Mouse (Mus musculus) activated CD4-positive, CD25-positive, alpha-beta regulatory T cell, adult 4 months (primary cell): Measurements from ENCODE around the gene Cdiptos. TPM values are rescaled to one million over a fixed set of nuclear protein-coding genes. Genes with fewer than 3 reads are reported as not detected.

ENCODE experiments used
- ATAC-seq: one replicate; pipeline ENCODE4 v1.8.0; 2017
- polyA plus RNA-seq, 2 experiments: library from polyadenylated mRNA; unstranded; fragments of 100-300 nt; shearing (Covaris generic); gene quantifications; one replicate each; pipeline ENCODE4 v1.2.1; 2017

Cdiptos gene
- 1 to 10 TPM in 1 of 2 experiments, under 1 TPM in 1; 0.37 to 1.5 TPM for polyA plus RNA-seq

DNA sequence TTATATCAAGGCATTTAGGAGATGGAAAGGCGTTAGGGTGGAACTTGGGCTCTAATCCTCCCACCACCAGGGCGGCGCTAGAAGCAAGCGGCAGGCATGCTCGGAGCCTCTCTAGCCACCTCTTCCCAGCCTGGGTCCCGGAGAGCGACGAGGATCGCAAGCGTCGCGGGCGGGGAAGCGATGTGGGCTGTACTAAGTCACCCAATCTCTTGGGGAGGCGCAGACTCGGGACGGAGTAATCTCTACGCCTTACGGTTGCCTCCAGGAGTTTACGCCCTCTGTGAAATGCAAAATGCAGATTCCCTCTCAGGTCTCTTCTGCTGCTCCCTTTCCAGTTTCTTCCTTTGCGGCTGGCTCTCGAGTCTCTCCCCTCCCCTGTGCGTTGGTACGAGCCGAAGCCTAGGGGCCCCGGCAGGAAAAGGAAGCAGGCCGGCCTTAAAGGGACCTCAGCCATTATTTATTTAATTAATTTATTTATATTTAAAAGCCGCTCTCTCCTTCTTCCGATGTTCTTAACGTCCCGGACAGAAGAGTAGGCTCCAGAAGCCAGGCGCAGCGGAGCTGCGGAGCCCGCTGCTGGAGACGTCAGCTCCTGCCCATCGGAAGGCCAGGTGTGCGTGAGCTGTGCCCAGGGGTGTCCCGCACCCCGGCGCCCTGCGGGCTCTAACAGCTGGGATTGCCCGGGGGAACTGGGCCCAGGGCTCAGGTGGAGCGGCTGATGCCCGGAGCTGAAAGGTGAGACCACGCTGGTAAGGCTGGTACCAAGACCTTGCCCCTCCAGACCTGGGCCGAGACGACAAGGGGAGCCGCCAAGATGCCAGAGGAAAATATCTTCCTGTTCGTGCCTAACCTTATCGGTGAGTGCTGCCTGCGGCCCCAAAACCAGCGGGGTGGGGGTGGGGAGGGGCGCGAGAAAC, at the start of gene Cdiptos:
Cdiptos (minus strand) TSS at position 149 of the 917 bp plus-strand sequence.
- peak; percentile 98 for ATAC-seq

DNA sequence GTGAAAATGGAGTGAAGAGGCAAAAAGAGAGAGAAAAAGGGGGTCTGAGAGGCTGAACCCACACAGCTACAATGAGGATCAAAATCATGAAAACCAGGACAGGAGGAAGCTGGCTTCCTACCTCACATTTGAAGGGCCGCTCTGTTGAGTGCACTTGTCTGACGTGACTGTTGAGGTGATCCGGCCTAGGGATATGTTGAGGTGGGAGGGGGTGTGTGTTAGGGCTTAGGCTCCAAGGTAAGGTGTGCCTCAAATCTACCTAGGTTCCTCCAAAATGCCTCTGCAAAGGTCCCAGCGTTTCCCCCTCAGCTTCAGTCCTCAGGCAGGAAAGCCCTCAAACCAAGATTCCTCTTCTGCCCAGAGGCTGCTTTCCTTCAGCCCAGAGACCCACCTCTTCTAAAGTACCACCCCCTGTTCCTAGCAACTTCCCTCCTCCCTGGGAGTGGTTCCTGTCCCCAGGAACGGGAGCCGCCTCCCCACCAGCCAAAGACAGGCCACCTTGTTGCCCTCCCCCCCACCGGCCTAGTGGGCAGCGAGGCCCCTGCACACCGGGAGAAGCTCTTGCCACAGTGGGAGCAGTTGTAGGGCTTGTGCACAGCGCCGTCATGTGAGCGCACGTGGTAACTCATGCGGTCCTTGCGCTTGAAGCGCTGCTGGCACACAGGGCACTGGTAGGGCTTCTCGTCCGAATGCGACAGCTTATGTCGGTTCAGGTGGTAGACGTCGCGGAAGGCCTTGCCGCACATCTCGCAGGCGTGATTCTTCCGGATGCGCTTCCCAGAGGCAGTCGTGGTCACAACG, 49.1 kb upstream of the Cdiptos start:
- peak; percentile 19 for ATAC-seq

DNA sequence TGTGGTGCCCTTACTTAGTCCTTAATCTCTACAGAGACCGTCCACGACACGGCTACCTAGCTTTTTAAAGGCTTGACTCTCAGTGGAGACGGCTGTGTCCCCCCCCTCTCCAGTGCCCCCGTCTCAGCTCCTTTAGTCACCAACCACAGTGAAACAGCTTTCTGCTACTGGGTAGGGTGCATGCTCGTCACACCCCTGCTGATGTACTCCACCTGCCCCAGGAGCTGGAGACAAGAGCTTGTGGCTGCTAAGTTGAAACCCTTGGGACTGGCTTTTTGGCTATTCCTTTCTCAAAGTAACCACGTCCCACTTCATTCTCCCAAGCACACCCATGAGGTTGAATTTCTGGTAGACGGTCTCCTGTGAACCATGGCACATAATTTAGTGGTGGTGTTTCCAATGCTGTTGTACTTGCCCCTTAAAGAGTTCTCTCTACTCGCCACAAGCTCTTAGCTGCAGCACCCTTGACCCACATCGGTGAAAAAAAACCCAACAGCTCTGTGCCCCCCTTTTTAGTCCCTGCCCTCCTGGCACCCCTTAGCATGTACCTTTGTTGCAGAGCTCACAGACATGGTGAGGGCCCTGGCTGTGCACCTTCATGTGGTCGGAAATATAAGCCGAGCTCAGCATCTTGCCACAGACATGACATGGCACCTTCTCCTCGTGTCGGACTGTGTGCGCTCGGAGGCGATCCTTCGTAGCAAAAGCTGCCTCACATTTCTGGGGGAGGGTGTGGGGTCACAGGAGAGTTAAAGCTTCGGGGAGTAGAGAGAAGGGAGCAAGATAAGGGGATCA, 48.2 kb upstream of the Cdiptos start:
- ATAC-seq: peak; percentile 13

DNA sequence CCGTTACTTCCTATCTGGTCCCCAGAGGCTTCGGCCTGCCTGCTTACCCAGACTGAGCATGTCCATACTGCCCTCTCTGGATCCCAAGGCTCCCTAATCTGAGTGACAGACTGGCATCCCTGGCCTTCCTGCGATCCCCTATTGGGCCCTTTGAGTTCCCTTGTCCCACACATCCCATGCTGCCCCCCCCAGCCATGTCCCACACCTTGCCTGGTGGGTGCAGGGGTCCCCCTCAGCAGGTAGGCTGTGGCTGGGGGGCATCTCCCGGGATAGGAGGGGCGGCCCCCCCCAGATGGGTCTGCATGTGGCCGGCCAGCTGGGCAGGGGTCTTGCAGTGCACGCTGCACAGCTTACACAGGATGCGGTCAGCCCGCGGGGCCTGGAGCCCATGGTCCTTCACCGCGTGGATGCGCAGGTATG, 47.4 kb upstream of the Cdiptos start:
- no peak for ATAC-seq

DNA sequence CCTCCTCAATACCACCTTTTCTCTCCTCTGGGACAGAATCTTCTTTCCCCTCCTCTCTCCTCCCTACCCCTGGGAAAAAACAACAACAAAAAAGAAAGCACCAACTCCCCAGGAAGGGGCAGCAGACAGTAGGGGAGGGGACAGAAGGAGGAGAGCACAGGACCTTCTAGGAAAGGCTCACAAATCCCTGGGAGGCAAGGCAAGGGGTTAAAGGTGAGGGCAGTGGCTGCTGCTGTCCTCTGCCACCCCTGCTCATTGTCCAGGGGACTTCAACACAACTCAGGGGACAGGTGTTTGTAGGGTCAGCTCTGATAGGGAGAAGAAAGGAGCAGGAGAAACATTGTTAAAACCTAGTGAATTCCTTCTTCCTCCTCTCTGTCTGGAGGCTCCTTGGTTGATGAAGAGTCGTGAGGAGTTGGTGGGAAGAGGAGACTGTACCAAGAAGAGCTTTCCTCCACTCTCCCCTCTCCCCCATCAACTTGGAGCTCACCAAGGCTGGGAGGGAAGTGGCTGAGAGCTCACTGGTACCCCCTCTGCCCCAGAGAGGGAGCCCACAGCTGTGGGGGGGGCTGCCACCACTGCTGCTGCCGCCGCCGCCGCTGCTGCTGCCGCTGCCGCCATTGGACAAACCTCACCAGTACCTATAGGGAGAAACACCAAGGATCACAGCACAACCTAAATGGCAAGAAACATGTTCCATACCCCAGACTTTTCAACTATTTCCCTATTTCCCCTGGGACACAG, 46.8 kb upstream of the Cdiptos start:
- no peak for ATAC-seq

DNA sequence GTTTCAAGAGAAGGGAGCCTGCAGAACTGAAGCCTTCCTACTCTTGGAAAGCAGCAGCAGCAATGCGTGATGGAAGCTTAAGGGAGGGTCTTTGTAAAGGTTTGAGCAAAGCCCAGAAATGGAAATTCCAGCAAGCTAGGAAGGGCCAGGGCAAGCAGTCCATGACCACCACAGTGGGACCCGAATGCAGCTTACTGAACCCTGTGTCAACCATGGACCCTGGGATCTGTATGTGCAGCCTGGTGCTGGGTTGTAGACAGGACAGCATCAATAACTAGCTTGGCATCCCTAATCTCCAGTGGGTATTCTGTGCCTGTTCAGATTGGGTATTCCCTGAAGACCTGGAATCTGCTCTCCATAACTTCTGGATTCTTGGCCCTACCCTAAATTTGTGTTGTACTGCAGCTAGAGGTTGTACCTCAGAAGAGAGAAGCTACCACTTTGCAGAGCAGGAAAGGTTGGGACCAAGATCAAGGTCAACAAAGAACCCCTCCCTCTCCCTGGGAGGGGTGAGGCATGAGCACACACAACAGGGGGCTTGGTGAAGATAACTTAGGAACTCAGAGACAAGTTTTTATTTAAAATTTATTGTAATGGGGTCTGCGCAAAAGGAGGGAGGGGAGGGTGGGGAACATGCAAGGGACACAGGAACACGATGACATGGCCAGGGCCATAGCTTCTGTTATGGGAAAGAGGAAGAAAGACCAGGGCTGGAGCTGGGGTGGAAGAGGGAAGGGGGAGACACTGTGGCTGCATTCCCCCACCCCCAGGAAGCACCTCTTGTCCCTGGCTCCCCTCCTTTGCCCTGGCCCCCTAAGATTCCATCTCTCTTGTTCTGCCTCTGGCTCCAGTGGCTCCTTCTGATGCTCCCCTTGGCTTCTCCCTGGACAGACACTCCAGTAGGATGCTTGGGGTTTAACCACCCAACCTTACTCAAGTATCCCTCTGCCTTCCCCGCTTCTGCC, 45.9 kb upstream of the Cdiptos start:
- ATAC-seq: no peak

DNA sequence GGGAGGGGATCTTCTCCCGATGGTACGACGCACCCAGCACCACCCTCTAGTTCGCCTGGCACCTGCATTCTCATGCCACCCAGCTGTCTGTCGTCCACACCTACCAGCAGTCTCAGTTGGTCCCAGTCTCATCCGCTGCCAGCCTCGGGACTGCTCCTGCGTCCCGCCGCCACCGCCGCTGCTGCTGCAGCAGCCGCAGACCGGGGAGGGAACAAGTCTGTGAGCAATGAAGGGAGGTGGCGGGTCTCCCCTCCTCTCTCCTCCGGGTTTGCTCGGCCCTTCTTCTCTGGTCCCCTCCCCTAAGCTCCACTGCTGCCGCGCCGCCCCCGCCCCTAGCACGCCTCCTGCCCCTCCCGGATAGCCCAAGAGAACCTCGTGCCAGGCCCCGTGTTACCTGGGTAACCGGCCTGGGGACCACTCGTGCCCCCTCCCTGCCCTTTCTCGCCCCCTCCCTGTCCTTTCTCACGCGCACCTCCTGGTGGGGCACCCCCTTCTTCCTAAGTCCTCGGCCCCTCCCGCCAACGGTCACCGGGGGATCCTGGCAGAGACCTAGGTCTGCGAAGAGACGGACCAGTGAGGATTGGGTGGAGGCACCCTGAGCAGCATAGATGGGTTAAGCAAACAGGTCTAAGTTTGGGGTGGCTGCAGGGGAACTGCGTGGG, 45.1 kb upstream of the Cdiptos start, which contains the start of the genes Gm42742 and Prrt2:
Gm42742 (minus strand) TSS at position 197 of the 662 bp plus-strand sequence.
Prrt2 (minus strand) TSS at position 311 of the 662 bp plus-strand sequence.
- peak; percentile 24 for ATAC-seq

DNA sequence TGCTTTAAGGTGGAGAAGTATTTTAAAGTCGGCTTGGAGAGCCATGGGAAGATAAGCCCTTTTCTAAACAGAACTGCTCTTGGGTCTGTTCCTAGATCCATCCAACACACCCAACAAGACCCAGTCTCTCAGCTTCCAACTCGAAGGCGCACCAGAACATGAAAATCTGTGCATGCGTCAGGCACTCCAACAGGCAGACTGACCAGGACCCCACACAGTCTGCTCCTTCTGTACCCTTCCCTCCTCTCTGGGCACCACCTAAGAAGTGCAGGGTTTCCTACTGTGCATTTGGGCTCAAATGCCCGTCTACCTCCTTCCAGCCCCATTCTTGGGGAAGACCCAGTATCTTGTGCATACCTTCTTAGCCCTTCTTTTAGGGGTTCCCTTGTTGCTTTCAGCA, 44.6 kb upstream of the Cdiptos start:
- ATAC-seq: no peak

DNA sequence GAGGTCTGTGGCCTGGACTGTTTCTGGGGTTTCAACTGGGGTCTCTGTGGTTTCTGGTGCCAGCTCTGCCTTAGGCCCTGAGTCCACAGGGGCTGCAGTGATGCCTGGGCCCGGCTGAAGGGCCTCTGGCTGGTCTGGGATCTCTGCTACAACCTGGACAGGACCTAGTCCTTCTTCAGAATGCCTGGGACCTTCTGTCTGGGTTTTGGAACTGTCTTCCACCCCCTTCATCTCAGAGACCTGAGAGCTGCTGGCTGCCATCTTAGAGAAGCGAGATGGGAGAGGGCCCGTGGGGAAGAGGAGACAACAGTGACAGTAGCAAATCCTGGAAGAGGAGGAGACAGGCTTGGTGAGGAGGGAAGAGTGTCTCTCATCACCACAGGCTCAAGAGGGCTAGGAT, 44.1 kb upstream of the Cdiptos start:
- no peak for ATAC-seq

DNA sequence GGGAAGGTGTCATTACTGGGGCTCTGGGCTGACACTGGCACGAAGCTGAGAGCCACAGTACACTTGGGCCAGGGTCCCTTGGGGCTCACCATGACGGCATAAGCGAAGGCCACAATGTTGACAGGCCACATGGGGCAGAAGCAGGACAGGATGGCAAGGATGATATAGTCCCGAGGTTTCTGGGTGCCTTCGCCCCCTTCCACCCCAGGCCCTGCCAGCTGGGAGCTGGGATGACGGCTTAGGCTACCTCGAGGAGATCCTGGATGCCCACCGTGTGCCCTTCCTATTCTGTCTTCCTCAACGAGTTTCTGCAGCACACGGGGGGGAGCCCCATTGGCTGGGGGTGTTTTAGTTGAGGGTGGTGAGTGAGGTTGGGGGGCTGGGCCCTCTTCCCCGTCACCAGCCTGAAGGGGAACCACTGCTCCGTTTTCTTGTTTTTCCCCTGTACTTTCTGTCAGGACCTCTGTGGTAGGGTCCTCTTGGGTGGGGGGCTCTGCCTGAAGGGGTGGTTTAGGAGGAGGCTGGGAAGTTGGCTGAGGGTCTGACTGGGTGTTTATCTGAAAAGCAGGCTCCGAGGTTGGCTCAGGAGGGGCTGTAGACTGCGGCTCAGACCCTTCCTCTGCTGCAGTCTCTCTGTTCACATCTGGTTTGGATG, 43.5 kb upstream of the Cdiptos start:
- ATAC-seq: no peak

DNA sequence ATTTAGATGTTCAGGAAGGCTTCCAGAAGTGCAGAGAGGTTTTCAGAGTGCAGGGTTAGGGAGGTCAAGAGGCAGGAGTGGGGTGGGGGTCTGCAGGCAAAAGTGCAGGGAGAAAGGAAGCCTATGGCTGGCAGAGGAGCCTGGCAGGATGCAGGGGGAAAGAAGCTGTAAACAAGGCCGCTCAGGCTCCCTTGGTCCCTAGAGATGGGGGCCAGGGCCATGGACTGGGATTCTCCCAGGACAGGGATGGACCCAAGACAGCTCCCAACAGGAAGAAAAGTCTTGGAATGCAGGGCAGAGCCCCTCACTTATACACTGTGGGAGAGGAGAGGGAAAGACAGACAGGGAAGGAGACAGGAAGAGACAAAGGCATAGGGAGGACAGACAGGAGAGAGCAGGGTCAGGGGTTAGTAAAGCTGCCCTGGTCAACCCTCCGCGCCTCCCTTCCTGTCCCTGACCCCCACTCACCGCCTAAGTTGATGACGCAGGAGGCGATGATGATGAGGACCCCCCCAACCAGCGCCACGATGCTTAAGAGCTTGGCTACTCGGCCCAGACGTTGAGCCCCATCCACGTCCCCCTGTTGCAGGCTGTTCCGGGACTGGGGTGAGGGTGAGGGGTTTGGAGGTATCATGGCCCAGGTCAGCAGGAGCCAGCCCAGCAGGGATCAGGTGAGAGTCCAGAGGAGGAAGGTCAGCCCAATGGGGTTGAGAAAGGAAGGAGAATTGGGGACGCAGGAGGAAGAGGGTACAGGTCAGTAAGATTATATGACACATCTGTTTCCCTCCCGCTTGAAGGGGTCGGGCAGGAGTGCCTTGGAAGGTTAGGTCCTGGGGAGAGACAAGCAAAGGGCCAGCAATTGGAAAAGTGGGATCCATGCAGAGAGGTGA, 42.8 kb upstream of the Cdiptos start:
- no peak for ATAC-seq

DNA sequence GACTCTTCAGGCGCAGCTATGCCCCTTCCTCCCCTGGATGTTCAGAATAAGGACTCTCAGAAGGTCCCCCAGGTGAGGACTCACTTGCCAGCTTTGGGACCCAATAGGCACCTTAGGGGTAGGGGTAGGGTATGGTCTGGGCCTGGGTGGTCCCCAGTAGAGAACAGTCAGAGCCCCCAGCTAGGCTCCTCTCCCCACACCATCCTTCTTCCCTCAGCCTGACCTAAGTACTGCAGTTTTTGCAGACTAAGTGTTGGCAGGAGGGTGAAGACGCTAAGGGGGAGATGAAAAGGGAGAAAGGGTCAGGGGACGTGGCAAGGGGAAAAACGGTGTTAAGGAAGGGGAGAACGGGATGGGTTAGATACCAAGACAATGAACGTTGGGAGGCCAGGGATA, 42.0 kb upstream of the Cdiptos start:
- ATAC-seq: no peak

DNA sequence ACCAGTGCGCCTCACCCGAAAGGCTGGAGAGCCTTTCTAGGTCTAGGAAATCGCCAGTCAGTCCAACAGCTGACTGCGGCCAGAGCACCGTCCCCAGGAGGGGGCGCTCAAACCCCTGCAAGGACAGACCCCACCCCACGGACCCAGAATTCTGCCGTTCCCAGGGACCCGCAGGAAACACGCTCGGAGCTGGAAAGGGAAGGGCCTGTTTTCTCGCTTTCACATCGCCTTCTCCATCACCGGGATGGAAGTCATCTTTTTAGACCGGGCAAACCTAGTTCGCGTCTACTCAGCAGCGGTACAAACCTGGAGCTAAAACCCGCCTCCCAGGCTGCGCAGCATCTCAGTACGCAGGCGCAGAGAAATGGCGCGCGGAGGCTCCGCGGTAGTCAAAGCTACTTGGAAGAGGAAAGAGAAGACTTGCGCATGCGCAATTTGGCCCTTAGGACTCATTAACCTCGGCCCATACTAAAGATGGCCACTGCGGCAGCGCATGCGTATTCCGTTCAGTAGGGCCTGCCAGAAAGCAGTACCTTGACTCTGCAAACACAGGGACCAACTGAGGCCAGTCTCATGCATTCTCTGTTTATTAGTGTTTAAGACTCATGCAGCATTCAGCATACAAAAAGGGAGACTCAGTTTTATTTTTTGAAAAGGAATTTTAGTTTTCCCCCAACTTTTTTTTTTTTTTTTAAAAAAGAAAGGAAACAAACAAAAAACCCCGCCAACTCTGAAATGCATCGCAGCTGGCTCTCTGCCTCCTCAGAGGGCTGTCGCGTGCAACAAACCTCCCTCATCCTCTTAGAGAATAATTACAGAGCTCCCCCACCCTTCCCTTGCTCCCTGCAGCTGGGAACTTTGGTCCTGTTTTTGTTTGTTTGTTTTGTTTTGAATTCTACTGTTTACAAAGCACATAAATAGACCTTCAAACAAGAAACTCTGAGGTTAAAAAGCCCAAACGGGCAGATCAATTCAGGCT, 41.4 kb upstream of the Cdiptos start, which contains the start of gene Pagr1a:
Pagr1a (minus strand) TSS at position 382 of the 979 bp plus-strand sequence.
- peak; percentile 68 for ATAC-seq

DNA sequence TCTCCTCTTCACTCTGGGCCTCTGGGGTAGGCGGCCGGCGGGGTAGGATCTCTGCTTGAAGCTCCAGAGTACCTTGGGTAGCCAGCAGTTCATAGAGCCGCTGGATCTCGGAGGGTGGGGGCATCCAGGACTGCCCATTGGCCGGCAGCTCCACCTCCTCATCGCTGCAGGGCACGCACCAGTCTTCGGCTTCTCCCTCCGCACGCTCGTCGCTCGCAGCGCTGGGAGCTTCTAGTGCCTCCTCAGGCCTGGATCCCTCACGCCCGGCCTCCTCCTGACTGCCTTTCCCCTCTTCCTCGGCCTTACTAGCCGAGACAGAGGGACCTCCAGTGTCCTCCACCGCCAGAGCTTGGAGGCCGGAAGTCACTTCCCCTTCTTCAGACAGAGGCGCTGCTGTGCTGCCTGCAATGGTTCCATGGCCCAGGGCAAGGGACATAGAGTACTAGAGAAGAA, 40.6 kb upstream of the Cdiptos start:
- ATAC-seq: peak; percentile 56

DNA sequence TGATC, 40.4 kb upstream of the Cdiptos start, which contains the start of gene Pagr1b:
Pagr1b (minus strand) TSS at position 4 of the 5 bp plus-strand sequence.
- ATAC-seq: no peak

DNA sequence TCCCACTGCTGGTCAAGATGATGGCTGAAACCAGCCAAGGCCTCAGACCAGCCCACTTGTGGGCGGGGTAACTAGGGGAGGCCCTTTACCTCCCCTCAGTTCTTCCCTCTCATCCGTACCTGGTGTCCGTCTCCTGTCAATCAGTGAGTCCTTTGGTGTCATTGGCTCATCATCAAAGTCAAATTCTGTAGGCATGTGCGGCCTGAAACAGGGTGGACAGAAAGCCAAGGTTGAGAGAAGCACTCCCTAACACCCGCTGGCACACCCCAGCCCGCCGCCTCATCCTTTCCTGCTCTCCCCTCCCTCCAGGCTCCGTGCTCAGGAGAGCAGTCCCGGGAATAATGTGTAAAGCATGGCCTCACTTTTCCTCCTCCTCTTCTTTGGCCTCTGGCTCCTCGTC, 40.2 kb upstream of the Cdiptos start:
- ATAC-seq: no peak

DNA sequence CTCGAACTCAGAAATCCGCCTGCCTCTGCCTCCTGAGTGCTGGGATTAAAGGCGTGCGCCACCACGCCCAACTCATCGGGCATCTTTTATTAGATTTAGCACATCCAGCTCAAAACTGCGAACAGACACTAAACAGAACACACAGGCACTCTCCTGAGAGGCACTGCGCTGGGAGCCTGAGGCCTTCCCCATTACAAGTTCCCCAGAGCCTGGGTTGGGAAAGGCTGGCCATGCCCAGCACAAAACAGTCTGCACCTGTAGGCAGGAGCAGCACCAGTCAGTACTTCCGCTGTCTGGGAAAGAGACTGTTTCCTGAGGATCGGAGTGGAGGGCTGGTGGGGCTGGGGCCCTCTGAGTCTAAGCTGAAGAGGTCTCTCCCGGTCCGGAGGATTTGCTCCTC, 39.1 kb upstream of the Cdiptos start:
- ATAC-seq: no peak

DNA sequence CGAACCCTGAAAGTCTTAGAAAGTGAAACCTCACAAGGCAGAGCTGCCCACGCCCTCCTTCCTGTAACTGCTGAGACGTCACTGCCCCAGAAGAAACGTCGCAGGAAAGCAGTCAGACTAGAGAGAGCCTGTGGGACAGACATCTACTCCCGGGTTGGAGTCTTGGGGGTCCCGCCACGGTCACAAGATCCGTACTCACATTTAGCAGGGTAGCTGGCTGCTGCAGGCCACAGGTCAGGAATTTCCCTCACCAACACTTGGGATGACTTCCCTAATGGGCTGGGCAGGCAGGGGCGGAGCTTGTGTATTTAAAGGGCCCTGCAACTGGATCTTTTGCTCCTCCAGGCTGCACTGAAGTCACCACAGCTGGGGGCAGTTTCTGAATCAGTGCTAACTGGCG, 38.4 kb upstream of the Cdiptos start, which contains the start of gene Mvp:
Mvp (minus strand) TSS at position 302 of the 400 bp plus-strand sequence.
- peak; percentile 61 for ATAC-seq
